Mouse (Mus musculus) olfactory bulb, adult 2 months (tissue): ENCODE data around the gene Cdh12.

Source experiments
- CTCF ChIP-seq: fragments of 200-500 bp; IDR thresholded peaks from 2 replicates; pipeline ENCODE4 v1.5.1; 2012; ENCODE audit warnings: low read depth, mild to moderate bottlenecking, low read length, moderate library complexity; ENCODE audit not compliant: insufficient read depth
- POLR2A ChIP-seq: fragments of 200-500 bp; IDR thresholded peaks from 2 replicates; pipeline ENCODE4 v1.6.1; 2012; ENCODE audit warnings: mild to moderate bottlenecking, low read depth, low read length, moderate library complexity; ENCODE audit not compliant: insufficient read depth

- no peak for TF ChIP-seq POLR2A
- no peak for TF ChIP-seq CTCF
Measured at GRCm38 (mm10) chr15:21519355-21519869, 1070.3 kb downstream of the Cdh12 start.
